Mouse (Mus musculus) B cell, adult 62 days (primary cell): ENCODE data around the gene Galnt2. TPM values are rescaled to one million over a fixed set of nuclear protein-coding genes. Genes with fewer than 3 reads are reported as not detected.

Experiments used
- total RNA-seq: library from RNA; stranded (reverse); gene quantifications from 4 replicates; pipeline ENCODE4 v1.2.4, GENCODE M21; 2023

The Galnt2 gene
- 7.2 to 21.2 TPM (median 16.0 TPM) in 4 replicates for total RNA-seq

GRCm38 (mm10) chr8:124231176-124231484 lies at the start of gene Galnt2:
Gene Galnt2, plus strand, starts transcription at chr8:124231391.

Other genes starting within 250 kb of the Galnt2 start
- 11.7 to 14.2 TPM (median 13.2 TPM) in 4 replicates for gene Abcb10, start 248.3 kb upstream of the Galnt2 start, total RNA-seq
- gene Taf5l, start 210.0 kb upstream of the Galnt2 start, total RNA-seq, result 71.1 to 78.8 TPM (median 74.0 TPM) in 4 replicates
- 23.4 to 26.3 TPM (median 24.8 TPM) in 4 replicates for gene Urb2, start 209.9 kb upstream of the Galnt2 start, total RNA-seq
- not detected in 4 replicates for gene Pgbd5, start 208.3 kb downstream of the Galnt2 start, total RNA-seq